Mouse (Mus musculus): ENCODE data around the gene Ccnyl1.

The Ccnyl1 gene

GRCm38 (mm10) chr1:64737502-64738179 is 47.4 kb downstream of the Ccnyl1 start, which contains the start of gene Fzd5:
Gene Fzd5 (minus strand): TSS chr1:64737751.
- peak; percentile 100 for DNase-seq (ENCODE audit: inconsistent ontology term)

- DNase-seq (ENCODE audit: inconsistent ontology term): no peak
Measured at GRCm38 (mm10) chr1:64738180-64738555, 47.9 kb downstream of the Ccnyl1 start.

DNA sequence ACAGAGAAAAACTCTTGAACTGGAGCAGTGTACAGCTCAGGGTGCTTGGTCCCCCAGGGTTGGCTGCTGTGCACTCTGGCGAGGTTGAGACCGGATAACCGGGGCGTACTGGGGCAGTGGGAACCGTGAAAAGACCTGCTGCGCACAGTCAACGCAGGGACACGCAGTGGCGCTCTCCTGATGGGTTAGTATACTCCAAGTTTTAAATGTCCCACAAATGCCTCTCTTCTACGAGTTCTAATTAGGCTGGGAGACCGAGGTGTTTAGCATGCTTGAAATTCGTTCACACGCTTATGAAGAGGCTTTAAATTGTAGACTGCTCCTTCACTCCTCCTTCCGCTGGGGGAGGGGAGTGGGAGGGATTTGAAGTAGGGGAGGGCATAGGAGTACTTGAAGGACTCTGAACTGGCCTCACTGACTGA is 48.4 kb downstream of the Ccnyl1 start:
- peak; percentile 95 for DNase-seq (ENCODE audit: inconsistent ontology term)

GRCm38 (mm10) chr1:64742741-64743408 is 52.6 kb downstream of the Ccnyl1 start:
- DNase-seq (ENCODE audit: inconsistent ontology term): no peak

- no peak for DNase-seq (ENCODE audit: inconsistent ontology term)
Measured at GRCm38 (mm10) chr1:64744616-64745015, 54.4 kb downstream of the Ccnyl1 start.

DNA sequence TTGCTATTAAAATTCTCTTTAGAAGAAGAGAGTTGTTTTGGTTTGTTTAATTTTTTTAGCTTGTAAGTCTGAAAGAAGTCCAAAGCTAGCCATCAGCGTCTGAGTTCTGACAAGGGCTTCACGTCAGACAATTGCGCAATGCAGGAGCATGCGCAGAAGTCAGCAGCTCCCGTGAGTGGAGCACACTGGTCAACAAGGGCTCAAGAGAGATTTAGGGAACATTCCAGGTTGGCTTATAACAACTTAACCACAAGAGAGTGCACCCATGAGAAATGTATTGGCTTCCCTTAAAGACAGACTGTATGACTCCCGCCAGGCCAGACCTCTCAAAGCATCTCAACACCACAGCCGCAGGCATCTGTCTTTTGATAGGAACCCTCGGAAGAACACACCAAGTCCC is 62.9 kb downstream of the Ccnyl1 start:
- no peak for DNase-seq (ENCODE audit: inconsistent ontology term)

DNA sequence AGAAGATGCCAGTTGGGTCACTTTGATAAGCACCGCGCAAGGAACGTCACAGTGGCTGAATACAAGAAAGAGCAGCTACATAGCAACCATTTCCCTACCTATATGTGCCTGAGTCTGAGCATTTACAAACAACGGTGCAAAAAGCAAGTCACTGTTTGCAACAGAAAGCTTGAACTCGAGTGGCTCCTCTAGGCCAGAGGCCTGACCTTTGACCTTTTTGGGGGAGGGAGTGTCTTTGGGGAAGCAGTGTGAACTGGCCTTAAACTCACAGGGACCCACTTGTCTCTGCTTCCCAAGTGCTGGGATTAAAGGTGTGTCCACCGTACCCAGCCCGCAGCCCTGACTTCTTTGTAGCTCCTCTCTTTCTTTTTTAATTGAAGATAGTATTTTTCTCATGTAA is 63.4 kb downstream of the Ccnyl1 start:
- DNase-seq (ENCODE audit: inconsistent ontology term): no peak

- no peak for DNase-seq (ENCODE audit: inconsistent ontology term)
Measured at GRCm38 (mm10) chr1:64754658-64755057, 64.4 kb downstream of the Ccnyl1 start.

- peak; percentile 72 for DNase-seq (ENCODE audit: inconsistent ontology term)
Measured at GRCm38 (mm10) chr1:64755971-64756639, 65.8 kb downstream of the Ccnyl1 start.

GRCm38 (mm10) chr1:64756640-64757030 is 66.4 kb downstream of the Ccnyl1 start:
- DNase-seq (ENCODE audit: inconsistent ontology term): no peak

DNA sequence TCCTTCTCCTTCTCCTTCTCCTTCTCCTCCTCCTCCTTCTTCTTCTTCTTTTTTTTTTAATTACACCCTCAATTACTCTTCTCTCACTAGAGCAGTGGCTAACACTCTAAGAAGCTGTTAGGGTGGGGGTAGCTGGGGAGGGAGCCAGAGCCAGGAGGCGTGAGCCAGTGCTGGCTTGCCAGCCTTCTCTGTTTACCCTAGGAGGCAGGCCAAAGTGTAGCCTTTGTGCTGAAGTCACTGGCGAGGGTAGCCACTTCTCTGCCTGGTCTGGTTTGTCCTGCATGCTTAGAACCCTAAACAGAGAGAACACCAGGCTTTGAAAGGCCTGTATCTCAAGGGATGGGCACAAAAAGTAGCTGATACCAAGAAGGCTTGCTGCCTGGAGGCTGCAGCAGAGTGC is 67.0 kb downstream of the Ccnyl1 start:
- peak; percentile 41 for DNase-seq (ENCODE audit: inconsistent ontology term)

DNA sequence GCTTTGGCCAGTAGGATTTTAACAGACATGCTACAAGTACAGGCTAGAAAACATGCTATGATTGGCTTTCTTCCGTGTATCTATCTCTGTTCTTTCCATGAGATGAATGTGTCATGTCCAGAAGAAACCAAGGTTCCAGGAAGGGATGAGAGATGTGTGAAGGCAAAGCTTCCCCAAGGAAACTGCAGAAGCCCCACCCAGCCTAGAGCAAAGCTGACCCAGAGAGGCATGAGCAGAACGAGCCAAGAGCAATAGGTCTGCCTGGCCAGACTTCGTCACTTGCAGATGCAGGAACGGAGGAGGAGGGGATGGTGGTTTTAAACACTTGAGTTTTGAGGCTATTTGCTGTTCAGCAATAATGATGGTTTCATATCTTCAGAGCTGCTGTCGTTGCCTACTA is 67.5 kb downstream of the Ccnyl1 start:
- no peak for DNase-seq (ENCODE audit: inconsistent ontology term)

DNA sequence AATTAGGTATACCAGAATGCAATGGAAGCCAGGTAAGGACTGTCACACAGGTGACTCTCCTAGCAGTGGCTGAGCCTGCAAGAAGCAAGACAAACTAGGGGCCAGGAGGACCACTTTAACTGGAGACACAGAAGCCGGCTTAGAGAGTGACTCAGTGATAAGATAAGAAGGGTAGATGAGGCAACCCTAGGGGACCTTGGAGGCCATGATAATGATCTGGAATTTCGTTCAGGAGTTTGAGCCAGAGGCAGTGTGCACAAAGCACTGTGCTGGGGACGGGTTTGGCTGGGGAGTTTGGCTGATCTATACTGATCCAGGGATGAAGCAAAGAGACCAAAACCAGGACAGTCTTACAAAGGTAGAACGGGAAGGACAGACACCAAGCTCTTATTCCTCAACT is 71.4 kb downstream of the Ccnyl1 start:
- DNase-seq (ENCODE audit: inconsistent ontology term): no peak

DNA sequence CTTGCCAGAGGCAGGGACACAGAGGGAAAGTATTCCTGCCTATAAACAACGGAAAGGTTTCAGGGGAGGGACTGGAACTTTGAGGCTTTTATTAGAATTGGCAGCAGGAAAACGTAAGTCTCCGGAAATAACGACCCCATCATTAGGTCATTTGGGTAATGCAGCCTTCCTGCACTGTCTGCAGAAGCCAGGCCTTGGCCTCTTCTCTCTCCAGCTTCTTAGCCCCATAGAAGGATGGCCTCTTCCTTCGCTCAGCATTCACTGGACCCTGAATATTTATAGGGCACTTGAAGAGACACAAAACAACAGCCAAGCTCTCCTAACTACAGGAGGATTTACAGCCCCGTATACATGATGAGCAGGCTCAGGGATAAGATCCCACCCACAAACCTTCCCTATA is 79.9 kb downstream of the Ccnyl1 start:
- no peak for DNase-seq (ENCODE audit: inconsistent ontology term)

DNA sequence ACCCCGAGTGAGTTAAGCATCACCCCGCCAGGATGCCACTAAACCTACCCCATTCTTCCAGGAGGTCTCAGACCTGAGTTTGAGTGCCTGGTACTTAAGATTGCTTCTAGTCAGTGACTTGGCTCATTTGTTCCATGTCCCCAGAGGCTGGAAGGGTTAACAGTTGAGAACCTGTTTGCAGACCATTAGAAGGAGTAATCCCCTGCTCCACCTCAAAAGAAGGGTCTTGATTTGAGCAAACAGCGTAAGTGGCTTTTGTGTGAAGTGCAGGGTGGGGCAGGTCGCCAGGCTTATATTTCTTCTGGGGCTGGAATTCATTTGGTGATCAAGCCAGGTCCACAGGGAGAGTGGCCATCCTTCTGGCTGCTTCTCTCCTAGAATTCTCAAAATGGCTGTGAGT is 83.0 kb downstream of the Ccnyl1 start:
- no peak for DNase-seq (ENCODE audit: inconsistent ontology term)
